Mouse (Mus musculus): Measurements from ENCODE around the gene Ints7.

DNA sequence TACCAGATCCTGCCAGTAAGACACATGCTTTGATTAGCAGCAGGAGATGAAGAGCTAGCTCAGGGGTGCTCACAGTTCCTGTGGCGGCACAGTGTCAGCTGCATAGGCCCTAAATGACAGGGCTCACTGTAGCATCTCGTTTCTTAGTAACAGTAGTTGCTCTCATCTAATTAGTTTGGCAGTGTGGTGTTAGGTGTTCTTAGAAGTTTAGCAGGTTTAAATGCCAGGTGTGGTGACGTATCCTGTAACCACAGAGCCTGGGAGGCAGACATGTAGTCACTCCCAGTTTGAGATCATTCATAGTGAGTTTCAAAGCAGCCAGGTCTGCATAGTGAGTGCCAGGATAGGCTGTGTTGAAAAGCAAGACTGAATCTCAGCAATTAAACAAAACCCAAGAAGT is 4.1 kb downstream of the Ints7 start:
- TF ChIP-seq CTCF (IDR thresholded peaks at IDR 0.05; ENCODE audit: low read depth) (no peak), EP300 (IDR thresholded peaks at IDR 0.05; ENCODE audit: low read depth) (no peak)

Measured in liver, embryonic 14.5 days (tissue).